8 mouse cellular contexts compared by ENCODE assay signal in genomic region chr6:47453522-47454130, GRCm38 (mm10). TPM values are rescaled to one million over a fixed set of nuclear protein-coding genes. Genes with fewer than 3 reads are reported as not detected.
DNase-seq lines count a peak whose midpoint lies in the region; ATAC-seq and TF ChIP-seq lines count a peak whose summit lies in the region.

No protein-coding gene starts in this region.

- no peaks in the 10 kb centered on the region for H3K27me3 ChIP-seq in ES-Bruce4 (ENCODE audit: control insufficient read depth, insufficient read depth, low read length, poor library complexity, severe bottlenecking)
- H3K27me3 ChIP-seq in embryonic facial prominence, embryonic 11.5 days (ENCODE audit: control insufficient read depth, insufficient read depth, low read length), result no peaks in the 10 kb centered on the region
- H3K27me3 ChIP-seq in limb, embryonic 11.5 days (ENCODE audit: control insufficient read depth, insufficient read depth, low read length), result no peaks in the 10 kb centered on the region
- no peaks in the 10 kb centered on the region for H3K27me3 ChIP-seq in midbrain, postnatal 0 days (ENCODE audit: insufficient read depth, low read length)
- no peaks in the 10 kb centered on the region for H3K27me3 ChIP-seq in stomach, postnatal 0 days (ENCODE audit: control insufficient read depth, insufficient read depth, low read length)

- no peak for TF ChIP-seq EP300 in ES-Bruce4 (IDR thresholded peaks at IDR 0.05; ENCODE audit: insufficient read depth, low read depth, low read length)
- TF ChIP-seq EP300 in stomach, postnatal 0 days (optimal IDR thresholded peaks at IDR 0.05), result no peak

- no peaks in the 10 kb centered on the region for H3K4me1 ChIP-seq in ES-Bruce4 (ENCODE audit: control insufficient read depth, insufficient read depth, low read length)
- H3K4me1 ChIP-seq in embryonic facial prominence, embryonic 11.5 days (ENCODE audit: control insufficient read depth, insufficient read depth, low read length), result no peaks in the 10 kb centered on the region
- H3K4me1 ChIP-seq in limb, embryonic 11.5 days (ENCODE audit: control insufficient read depth, insufficient read depth, low read length), result peaks cover 7% of the 10 kb centered on the region
- H3K4me1 ChIP-seq in midbrain, postnatal 0 days (ENCODE audit: insufficient read depth, low read length), result peaks cover 6% of the 10 kb centered on the region
- no peaks in the 10 kb centered on the region for H3K4me1 ChIP-seq in stomach, postnatal 0 days (replicated peaks; ENCODE audit: control insufficient read depth, insufficient read depth)

- peak; percentile 68 for DNase-seq in gastrocnemius, postnatal 10 days
- no peak for DNase-seq in gastrocnemius, postnatal 14 days
- DNase-seq in embryonic facial prominence, embryonic 11.5 days (ENCODE audit: low spot score), result peak; percentile 87
- DNase-seq in limb, embryonic 11.5 days (ENCODE audit: low spot score), result peak; percentile 86
- peak; percentile 65 for DNase-seq in midbrain, postnatal 0 days (ENCODE audit: low spot score)
- peak; percentile 79 for DNase-seq in stomach, postnatal 0 days (ENCODE audit: low spot score)

- WGBS in embryonic facial prominence, embryonic 11.5 days, result under 1% methylated on average over 36 of the region's 42 CpGs
- 0% methylated on average over 41 of the region's 42 CpGs for WGBS in limb, embryonic 11.5 days
- WGBS in midbrain, postnatal 0 days, result under 1% methylated on average over 39 of the region's 42 CpGs
- WGBS in stomach, postnatal 0 days, result under 1% methylated on average over 39 of the region's 42 CpGs

- peak overlapping the region; percentile 88 for H3K4me3 ChIP-seq in ES-Bruce4 (ENCODE audit: low read depth, low read length)
- peak overlapping the region; percentile 99 for H3K4me3 ChIP-seq in embryonic facial prominence, embryonic 11.5 days (ENCODE audit: low read depth, low read length)
- H3K4me3 ChIP-seq in limb, embryonic 11.5 days (ENCODE audit: low read depth, low read length), result peak overlapping the region; percentile 95
- peak overlapping the region; percentile 97 for H3K4me3 ChIP-seq in midbrain, postnatal 0 days (ENCODE audit: low read depth, low read length)
- H3K4me3 ChIP-seq in stomach, postnatal 0 days (ENCODE audit: low read depth, low read length), result peak overlapping the region; percentile 97

- peak overlapping the region; percentile 99 for H3K9ac ChIP-seq in ES-Bruce4 (ENCODE audit: low read depth, poor library complexity, severe bottlenecking)
- H3K9ac ChIP-seq in embryonic facial prominence, embryonic 11.5 days (replicated peaks; ENCODE audit: low read length), result peak overlapping the region; percentile 99
- H3K9ac ChIP-seq in limb, embryonic 11.5 days (ENCODE audit: low read length), result peak overlapping the region; percentile 99
- peak overlapping the region; percentile 100 for H3K9ac ChIP-seq in midbrain, postnatal 0 days (replicated peaks; ENCODE audit: low read length, poor library complexity, severe bottlenecking)
- peak overlapping the region; percentile 99 for H3K9ac ChIP-seq in stomach, postnatal 0 days (ENCODE audit: low read length)

- peak; percentile 85 for ATAC-seq in embryonic facial prominence, embryonic 11.5 days (replicated peaks; ENCODE audit: insufficient number of reproducible peaks, low FRiP score, low TSS enrichment, low read depth)
- peak; percentile 18 to 43 for ATAC-seq in hematopoietic stem cell, adult 5-6 weeks (replicated peaks in 1 of 2; ENCODE audit: insufficient read depth in 1 of 2, low FRiP score in 2 of 2, low TSS enrichment in 1 of 2, low read depth in 1 of 2, poor library complexity in 2 of 2, severe bottlenecking in 2 of 2)
- ATAC-seq in limb, embryonic 11.5 days (ENCODE audit: insufficient number of reproducible peaks, low FRiP score, low TSS enrichment, low read depth), result peak; percentile 78
- ATAC-seq in midbrain, postnatal 0 days (ENCODE audit: low FRiP score), result peak; percentile 68
- peak; percentile 61 for ATAC-seq in stomach, postnatal 0 days (ENCODE audit: low FRiP score, low TSS enrichment)

- H3K9me3 ChIP-seq in ES-Bruce4 (replicated peaks; ENCODE audit: control insufficient read depth, insufficient read depth, low read length, poor library complexity, severe bottlenecking), result no peaks in the 10 kb centered on the region
- H3K9me3 ChIP-seq in embryonic facial prominence, embryonic 11.5 days (replicated peaks; ENCODE audit: control insufficient read depth, low read length), result no peaks in the 10 kb centered on the region
- H3K9me3 ChIP-seq in limb, embryonic 11.5 days (ENCODE audit: control insufficient read depth, low read length), result no peaks in the 10 kb centered on the region
- no peaks in the 10 kb centered on the region for H3K9me3 ChIP-seq in midbrain, postnatal 0 days (ENCODE audit: low read length)
- no peaks in the 10 kb centered on the region for H3K9me3 ChIP-seq in stomach, postnatal 0 days (ENCODE audit: control insufficient read depth, low read length)

- H3K36me3 ChIP-seq in ES-Bruce4 (ENCODE audit: control insufficient read depth, insufficient read depth, low read length, poor library complexity, severe bottlenecking), result no peaks in the 10 kb centered on the region
- H3K36me3 ChIP-seq in embryonic facial prominence, embryonic 11.5 days (replicated peaks; ENCODE audit: control insufficient read depth, insufficient read depth, low read depth, low read length), result no peaks in the 10 kb centered on the region
- H3K36me3 ChIP-seq in limb, embryonic 11.5 days (ENCODE audit: control insufficient read depth, insufficient read depth, low read length), result no peaks in the 10 kb centered on the region
- H3K36me3 ChIP-seq in midbrain, postnatal 0 days (ENCODE audit: insufficient read depth, low read length), result no peaks in the 10 kb centered on the region
- no peaks in the 10 kb centered on the region for H3K36me3 ChIP-seq in stomach, postnatal 0 days (ENCODE audit: control insufficient read depth, insufficient read depth, low read length)

- TF ChIP-seq POLR2A in ES-Bruce4 (IDR thresholded peaks at IDR 0.05; ENCODE audit: insufficient read depth, low read length), result peak; percentile 10

- H3K27ac ChIP-seq in ES-Bruce4 (ENCODE audit: insufficient read depth, low read length), result peak overlapping the region; percentile 74
- peak overlapping the region; percentile 98 for H3K27ac ChIP-seq in embryonic facial prominence, embryonic 11.5 days (replicated peaks; ENCODE audit: low read depth, low read length)
- H3K27ac ChIP-seq in limb, embryonic 11.5 days (replicated peaks; ENCODE audit: low read depth, low read length), result peak overlapping the region; percentile 98
- peak overlapping the region; percentile 99 for H3K27ac ChIP-seq in midbrain, postnatal 0 days (ENCODE audit: low read depth, low read length)
- H3K27ac ChIP-seq in stomach, postnatal 0 days (replicated peaks), result peak overlapping the region; percentile 99

- peak overlapping the region; percentile 76 for H3K4me2 ChIP-seq in embryonic facial prominence, embryonic 11.5 days (ENCODE audit: low read depth, low read length)
- peak overlapping the region; percentile 62 for H3K4me2 ChIP-seq in limb, embryonic 11.5 days (ENCODE audit: low read depth, severe bottlenecking)
- peak overlapping the region; percentile 86 for H3K4me2 ChIP-seq in midbrain, postnatal 0 days (ENCODE audit: low read depth, low read length, poor library complexity, severe bottlenecking)
- peak overlapping the region; percentile 83 for H3K4me2 ChIP-seq in stomach, postnatal 0 days (replicated peaks; ENCODE audit: low read depth)

- no peak for TF ChIP-seq CTCF in ES-Bruce4 (IDR thresholded peaks at IDR 0.05; ENCODE audit: low read depth, low read length)
- no peak for TF ChIP-seq CTCF in midbrain, postnatal 0 days (IDR thresholded peaks at IDR 0.05)
- no peak for TF ChIP-seq CTCF in stomach, postnatal 0 days (IDR thresholded peaks at IDR 0.05; ENCODE audit: low read depth)

- intact Hi-C loops in gastrocnemius, postnatal 14 days (cut with DNase I; ENCODE audit: low total_unique reads), result no loop called here

RNA-seq across cellular contexts. Expression of gene Cul1, which starts 0.4 kb away (rescaled TPM):
- 10 to 100 TPM; 71.1 to 79.6 TPM for total RNA-seq in gastrocnemius, postnatal 10 days (2021)
- 10 to 100 TPM; 59.0 to 59.7 TPM for total RNA-seq in gastrocnemius, postnatal 14 days (2021)
- polyA plus RNA-seq in ES-Bruce4 (2011; ENCODE audit: insufficient read depth, insufficient read length, low read depth, missing spikeins), result 142 and 160 TPM in 2 replicates
- 179 and 182 TPM in 2 replicates for polyA plus RNA-seq in embryonic facial prominence, embryonic 11.5 days (2014; fragmentation: Nextera tagmentation; extraction: Ambion mirVana)
- total RNA-seq in hematopoietic stem cell, adult 5-6 weeks (2017), result 159 and 163 TPM in 2 replicates
- polyA plus RNA-seq in limb, embryonic 11.5 days (2014; fragmentation: Nextera tagmentation; extraction: Ambion mirVana), result 163 and 166 TPM in 2 replicates
- total RNA-seq in midbrain, postnatal 0 days (2014; rRNA removed), result 110 and 136 TPM in 2 replicates
- 110 and 121 TPM in 2 replicates for polyA plus RNA-seq in midbrain, postnatal 0 days (2015; fragmentation: Nextera tagmentation; extraction: Ambion mirVana)
- polyA plus RNA-seq in stomach, postnatal 0 days (2015; fragmentation: Nextera tagmentation; extraction: Ambion mirVana), result 61.1 and 67.9 TPM in 2 replicates

Comparison
In these comparisons a context has a peak if more than half of its experiments do, and no peak if none do; other contexts are left out.
1. ATAC-seq: peak in every context shown above with its lines; median percentile 85 in embryonic facial prominence, embryonic 11.5 days; 78 in limb, embryonic 11.5 days; 68 in midbrain, postnatal 0 days; 61 in stomach, postnatal 0 days; 30 in hematopoietic stem cell, adult 5-6 weeks.